Mouse (Mus musculus) retina, postnatal 1 day (tissue): Measurements from ENCODE around the gene Thsd7b.

ENCODE experiments used
- DNase-seq: peaks from one replicate; pipeline ENCODE4 v3.0.0-alpha.2; 2012

The Thsd7b gene

DNA sequence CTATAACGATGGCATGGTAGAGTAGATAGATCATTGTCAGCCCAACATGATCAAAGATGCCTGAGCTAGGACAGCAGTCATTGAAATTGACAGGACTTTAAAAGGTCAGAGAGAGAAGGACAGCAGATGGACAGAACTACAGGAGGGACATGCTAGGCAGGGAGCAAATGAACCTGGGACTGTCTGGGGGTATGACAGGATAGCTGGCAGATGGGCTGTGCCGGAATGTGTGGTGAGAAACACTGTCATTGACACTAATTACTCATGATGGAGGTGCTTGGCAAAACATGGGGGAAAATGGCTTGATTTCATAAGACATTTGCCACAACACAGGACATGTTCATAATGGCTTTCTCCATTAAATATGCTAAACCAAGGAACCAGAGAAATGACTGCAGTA is 253.9 kb downstream of the Thsd7b start:
- DNase-seq = no peak

DNA sequence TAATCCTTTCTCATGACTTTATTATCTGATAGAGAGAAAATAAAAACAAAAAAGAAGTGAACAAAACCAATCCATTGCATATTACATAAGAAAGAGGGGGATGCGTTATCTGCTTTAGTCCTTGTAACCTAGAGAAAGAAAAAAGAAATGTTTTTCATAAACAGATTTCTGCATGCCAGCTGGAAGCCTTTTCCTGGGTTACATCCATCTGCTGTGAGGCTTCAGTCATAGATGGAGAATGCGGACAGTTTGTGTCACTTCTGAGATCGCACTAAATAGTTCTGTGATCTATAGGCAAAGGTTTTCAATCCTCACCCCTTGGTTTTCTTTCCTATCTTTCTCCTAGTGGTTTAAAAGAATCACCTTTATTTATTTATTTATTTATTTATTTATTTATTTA is 259.1 kb downstream of the Thsd7b start:
- DNase-seq = no peak

DNA sequence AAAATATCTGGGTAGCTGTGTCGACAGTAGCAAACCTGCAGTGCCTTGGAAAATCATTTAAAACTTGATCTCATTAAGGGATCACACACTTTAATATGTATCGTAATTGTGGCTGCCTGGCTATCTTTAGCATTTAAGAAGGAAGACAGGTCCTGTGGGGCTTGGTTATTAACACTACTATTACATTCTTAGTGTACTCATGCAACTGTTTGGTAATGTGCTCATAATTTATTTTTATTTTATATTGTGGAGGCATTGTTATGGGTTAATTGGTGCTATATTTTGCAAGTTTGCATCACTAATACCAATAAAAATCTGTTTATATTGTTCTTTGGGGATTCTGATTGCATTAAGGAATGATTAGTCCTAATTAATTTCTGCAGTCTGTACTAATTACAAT is 265.4 kb downstream of the Thsd7b start:
- no peak for DNase-seq

DNA sequence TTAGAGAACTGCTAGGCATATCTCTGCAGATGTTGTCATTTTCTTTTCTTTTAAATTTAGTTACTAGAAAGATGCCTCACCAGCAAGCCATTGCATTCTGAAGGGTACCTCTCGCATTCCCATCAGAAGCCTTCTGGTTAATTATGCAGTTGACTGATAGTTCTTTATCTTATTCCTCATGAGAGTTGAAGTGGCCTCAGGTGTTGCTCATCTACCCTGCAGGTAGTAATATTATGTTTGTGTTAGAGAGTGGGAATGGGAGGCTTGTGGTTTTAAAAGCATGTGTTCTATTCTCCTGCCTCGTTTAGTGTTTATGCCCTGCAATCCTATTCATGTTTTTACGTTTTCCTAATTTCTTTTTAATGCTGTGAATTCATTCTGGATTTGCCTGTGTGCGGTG is 265.9 kb downstream of the Thsd7b start:
- no peak for DNase-seq

DNA sequence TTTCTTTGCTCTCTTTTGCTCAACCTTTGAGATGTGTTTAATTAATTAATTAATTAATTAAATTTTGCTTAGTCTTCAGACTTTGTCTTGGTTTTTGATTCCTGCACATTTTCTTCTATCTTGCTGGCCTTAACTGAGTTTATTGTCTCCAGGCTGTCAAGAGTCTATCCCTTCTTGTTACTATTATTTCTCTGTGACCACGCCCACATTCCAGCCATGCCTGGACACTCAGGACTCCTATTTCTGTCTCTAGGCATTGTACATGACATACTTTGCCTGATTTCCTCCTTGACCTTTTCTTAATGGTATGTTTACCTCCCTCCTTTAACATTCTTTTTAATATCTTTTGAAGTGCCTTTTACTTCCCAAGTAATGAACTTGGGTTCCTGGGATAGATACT is 267.6 kb downstream of the Thsd7b start:
- DNase-seq = no peak

DNA sequence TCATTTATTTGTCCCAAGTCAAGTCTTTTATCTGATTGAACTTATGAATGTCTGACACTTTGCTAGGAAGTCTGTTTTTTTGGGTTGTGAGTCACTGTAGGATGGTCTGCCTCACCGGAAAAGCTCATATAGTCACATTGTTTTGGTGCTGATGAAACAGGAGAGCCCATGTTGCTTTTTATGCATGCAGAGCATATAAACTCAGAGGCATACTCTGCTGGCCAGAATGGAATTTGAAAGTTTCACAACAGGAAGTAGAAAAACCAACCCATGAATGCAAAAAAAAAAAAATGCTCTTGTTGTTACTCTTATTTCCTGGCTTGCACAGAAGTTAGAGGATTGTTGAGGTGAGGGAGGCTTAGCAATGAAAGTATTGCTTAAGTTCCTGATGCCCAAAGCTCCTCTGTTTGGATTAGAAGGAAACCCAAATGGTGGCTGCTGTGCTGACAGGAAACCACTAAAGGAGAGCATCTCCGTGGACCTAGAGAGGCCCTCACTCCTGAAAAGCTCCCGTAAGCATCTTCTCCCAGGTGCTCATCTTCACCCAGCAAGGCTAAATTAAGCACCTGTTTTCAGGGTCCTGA is 269.6 kb downstream of the Thsd7b start:
- no peak for DNase-seq

DNA sequence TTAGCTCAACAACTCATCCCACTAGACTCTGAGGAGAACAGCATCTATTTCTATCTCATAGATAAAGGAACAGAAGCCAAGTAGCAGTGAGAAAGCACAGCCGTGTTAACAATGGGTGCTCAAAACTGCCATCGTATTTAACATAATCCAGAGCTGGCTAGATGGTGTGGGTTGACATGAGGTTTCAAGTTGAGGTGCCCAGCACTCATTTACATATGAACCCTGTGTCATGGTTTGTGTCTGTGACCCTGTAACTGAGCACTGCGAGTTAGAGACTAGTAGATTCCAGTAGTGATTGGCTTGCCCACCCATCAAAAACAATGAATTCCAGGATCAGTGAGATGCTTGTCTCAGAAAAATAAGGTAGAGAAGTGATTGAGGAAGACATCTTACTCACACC is 270.1 kb downstream of the Thsd7b start:
- no peak for DNase-seq

DNA sequence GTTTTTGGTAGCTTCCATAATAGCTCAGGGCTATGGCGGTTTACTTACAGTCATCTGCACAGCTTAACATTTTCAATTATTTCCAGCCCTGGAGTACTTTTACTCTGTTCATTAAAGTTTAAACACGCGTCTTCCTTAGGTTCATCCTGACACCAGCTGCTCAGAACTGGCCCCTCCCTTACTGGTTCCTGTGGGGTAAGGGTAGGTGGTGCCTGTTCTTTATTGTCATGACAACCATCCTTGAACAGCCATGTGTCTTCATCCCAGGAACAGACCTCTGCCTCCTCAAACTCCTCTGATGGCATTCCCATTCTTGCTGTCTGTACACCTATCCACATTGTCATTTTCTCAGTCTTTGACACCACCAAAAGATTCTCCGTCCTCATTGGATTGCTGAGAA is 285.0 kb downstream of the Thsd7b start:
- DNase-seq = no peak

DNA sequence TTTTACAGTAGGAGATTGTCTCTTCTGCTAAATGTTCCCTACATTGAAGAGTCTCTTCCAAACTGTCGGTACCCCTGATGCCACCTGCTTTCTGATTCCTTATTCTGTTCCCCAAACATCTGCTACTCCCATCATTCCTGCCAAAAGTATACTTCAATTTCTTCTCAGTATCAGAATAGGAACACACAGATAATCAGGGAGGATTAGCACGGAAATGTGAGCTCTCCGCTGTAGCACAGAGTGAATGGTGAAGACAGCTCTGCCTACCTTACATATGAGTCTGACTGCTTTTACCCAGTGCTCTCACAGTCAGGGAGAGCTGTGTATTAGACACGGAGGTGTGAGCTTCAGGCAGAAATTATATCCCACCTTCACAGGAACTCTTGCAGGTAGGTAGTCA is 286.0 kb downstream of the Thsd7b start:
- no peak for DNase-seq

DNA sequence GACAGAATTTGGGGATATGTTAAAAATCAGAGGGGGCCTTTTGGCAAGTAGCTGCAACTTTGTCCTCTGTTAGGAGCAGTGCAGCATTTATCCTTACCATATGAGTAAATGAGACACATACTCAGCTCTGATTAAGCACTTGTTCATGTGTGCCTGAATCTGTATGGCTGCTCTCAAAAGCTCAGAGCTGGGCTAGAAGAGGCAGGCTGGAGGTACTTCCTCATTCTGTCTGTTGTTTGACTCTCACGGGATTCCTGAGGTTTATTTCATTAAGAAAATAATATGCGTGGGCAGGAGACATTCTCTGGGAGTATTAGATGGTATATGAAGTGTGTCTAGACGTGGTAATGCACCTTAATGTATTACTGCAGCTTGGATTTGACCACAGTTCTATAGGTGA is 286.7 kb downstream of the Thsd7b start:
- no peak for DNase-seq

DNA sequence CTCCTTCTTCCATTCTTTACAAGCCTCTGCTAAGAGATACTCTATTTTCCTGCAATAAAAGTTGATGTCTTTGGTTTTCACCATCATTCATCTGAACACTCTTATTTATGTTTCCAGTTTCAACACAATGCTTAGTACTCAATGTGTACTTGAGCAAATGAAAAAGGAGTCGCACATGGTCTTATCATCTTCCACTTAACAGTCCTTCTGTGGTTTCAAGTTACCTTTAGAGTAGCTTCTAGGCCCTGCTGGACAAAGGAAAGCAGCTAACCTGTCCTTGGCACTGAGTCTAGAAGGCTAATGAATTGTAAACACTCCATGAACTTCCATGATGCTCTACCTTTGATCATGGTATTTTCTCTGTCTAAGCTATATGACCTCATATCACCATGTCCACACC is 289.6 kb downstream of the Thsd7b start:
- no peak for DNase-seq

DNA sequence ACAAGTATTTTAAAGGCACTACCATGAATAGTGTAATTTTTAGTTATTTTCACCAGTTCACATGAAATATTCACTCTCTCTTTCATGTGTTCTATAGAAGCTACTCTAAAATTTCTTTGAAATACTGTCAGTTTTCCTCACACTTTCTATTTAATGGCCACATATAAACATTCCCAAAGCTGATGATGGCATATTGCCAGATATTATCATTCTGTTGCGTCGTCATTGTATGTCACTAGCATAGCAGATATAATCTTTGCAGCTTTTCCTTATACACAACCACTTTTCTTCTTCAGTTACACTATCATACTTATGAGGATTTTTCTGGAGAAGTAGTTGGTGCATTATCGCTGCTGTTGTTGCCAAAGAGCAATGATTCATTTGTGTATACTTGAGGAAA is 297.4 kb downstream of the Thsd7b start:
- DNase-seq = no peak

DNA sequence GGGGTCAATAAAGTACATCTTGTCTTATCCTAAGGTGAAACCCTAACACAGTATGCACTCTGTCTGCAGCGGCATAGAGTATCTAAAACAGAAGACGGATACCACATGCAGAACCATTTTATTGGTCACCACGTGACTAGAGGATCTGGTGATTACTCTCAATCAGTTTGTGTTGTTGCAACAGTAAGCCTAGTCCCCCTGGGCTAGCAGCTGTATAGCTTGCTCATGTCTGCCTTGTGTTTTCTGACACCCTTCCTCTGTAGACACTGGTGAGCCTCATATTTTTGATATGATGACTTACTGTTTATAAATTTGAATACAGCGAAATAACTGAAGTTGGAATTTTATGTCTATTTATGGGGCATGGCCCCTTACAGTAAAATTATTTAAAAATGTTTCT is 306.9 kb downstream of the Thsd7b start:
- no peak for DNase-seq

DNA sequence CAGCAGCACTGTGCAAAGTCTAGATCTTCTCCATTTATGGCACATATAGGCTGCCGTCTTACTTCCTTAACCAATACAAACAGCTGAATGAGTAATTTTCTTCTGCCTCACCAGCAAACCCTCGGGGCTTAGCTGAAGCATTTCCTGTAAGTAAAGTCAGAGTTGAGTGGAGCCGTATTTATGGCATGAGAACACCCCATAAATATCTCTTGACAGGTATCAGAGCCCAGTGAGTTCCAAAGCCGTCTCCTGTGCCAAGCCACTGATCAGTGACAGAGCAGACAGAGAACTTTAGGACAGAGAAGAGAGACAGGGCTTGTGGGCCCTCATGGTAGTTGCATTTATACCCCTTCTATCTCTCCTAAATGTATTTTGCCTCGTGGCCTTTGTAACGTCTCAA is 313.5 kb downstream of the Thsd7b start:
- DNase-seq = no peak

DNA sequence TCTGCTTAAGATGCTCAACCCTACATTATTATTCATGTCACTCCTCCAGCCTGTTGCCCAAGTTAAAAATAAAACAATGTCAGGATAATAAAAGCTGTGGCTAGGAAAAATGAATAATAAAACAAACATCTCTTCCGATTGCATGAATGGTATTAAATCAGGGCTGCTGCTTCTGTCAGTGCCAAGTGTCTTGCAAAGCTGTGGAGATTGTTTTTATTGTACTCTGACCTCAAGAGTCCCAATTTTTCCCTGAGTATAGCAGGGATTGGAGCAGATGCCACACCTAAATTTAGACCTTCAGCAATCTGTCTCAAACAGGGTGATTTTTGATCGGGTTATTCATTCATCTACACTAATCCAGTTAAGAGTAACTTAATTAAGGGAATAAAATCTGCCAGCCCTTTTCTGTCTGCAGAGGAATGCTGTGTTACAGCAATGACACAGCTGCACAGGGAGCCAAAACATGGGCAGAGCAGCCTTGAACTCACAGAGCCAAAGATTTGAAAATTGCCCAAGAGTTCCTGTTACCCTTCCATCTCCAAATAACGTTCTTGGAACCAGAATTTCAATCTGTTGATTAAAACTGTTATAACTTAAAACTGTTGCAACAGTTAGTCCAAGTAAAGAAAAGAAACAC is 316.4 kb downstream of the Thsd7b start:
- DNase-seq = peak; percentile 37

DNA sequence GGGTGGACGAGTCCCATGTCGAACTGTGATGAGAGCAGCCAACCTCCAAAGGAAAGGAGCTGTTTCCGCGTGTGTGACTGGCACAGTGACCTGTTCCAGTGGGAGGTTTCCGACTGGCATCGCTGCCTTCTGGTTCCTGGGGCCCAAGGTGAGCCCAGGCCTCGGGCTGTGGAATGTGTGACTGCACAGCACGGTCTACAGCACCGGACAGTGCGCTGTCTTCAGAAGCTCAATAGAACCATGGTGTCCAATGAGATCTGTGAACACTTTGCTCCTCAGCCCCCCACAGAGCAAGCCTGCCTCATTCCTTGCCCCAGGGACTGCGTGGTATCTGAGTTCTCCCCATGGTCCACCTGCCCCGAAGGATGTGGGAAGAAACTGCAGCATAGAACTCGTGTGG is 322.3 kb downstream of the Thsd7b start:
- no peak for DNase-seq

DNA sequence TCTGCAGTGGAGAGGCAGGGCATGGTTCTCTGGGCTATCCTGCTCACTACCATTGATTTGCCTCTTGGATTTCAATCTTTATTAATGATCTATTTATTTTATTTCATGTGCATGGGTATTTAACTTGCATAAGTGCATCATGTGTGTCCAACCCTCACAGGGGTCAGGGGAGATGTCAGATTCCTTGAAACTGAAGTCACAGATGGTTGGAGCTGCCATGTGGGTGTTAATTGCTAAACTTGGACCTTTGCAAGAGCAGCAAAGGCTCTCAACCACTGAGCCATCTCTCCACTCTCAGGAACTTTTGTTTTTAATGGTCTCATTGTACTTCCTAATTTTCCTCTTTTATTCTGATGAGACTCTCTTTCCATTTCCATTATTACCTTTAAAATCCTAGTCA is 327.8 kb downstream of the Thsd7b start:
- no peak for DNase-seq

DNA sequence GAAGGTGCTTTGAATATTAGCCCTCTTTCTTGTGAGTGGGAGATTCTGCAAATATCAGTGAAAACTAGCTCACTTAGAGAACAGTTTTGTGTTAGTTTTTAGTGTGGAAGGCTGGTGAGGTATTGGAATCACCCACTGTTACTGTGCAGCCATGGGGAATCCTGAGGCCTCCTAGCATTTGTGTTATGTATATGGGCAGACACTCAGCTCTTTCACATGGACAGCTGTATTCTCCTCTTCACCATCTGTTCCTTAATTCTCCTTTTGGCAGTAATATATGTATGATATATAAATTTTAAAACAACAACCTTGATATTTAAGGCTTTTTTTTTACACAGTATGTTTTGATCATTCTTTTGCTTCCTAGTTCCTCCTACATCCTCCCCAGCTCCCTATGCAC is 329.2 kb downstream of the Thsd7b start:
- DNase-seq = no peak

DNA sequence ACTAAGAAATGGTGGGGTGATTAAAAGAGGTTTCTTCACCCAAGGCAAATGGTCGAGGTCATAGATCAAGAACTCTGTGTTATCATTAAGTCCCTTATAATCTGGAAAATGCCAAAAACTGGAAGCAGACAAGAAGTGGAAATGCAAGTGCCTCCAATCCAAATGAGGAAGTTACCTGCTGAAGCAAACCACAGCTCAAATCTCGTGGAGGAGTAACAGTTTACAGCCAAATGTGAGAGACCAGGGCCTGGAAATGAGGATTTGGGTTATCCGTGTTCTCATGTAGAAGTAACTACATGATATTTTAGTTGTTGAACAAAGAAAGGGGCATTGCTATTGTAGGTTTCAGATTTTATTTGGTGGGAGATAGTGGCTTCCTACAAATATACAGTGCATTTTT is 335.3 kb downstream of the Thsd7b start:
- no peak for DNase-seq

DNA sequence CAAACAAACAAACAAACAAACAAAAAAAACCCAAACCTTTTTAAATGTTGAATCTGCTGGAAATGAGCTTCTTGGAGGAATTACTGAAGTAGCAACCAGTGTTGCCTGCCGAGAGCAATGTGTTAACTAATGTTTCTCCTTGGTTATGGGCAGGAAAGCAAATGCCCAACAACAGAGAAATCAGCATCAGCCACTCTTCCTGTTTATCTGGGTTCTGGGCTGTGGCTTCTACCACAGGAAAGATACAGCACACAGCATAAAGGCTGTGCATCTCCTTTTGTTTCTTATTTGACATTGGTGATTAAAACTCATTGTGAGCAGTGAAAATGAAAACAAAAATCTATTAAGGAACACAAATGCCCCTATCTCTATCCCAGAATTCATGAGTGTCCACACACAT is 343.0 kb downstream of the Thsd7b start:
- DNase-seq = no peak

DNA sequence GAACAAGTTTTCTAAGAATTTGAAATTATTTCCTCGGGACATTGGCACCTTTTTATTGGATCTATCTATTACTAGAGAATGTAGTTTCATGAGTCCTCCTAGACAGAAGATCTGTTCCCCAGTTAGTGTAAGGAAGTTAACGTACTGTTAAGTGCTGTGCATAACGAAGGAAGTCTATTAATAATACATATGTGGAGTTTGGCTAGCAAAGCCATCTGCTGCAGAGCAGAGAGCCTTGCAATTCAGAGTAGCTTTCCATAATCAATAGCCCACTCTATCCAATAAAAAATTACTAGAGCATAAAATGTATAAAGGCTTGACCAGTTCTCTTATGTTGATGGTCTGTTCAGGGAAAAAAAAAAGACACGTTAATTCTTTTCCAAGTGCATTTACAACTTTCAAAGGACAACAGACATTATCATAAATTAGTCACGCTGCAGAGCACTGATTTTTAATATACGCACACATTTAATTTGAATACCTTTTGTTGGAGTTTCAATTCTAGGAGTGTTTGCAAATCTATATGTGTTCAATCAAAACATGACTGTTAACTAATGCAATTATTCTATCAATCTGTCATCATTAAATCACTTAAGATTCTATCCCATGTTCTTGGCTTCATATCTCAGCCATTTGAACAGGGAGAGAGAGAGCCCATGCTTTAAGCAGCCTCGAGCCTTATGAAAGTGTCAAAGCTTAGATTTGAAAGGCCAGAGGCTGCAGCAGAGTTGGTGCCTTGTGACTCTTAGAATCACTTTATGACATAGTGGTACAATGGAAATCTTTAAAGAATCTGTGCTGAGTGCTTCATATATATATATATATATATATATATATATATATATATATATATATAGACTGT is 346.6 kb downstream of the Thsd7b start:
- DNase-seq = no peak

DNA sequence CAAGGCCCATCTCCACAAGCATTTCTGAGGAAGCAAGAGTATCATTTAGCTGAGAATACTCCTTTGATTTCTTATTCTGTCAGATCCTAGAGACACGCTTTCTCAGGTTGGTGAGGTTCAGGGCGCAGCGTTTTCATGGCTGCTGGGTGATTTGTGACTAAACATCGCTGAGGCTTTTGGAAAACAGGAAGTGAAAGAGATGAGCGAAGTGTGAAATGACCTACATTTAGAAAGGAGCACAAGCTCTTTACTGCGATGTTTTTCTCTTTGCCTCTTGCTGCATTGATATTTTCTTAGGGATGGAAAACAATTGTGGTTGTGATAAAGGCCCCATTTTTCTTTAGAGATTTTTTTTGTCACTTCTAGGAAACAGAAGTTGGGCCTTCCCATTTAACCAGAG is 351.4 kb downstream of the Thsd7b start:
- DNase-seq = peak; percentile 24

DNA sequence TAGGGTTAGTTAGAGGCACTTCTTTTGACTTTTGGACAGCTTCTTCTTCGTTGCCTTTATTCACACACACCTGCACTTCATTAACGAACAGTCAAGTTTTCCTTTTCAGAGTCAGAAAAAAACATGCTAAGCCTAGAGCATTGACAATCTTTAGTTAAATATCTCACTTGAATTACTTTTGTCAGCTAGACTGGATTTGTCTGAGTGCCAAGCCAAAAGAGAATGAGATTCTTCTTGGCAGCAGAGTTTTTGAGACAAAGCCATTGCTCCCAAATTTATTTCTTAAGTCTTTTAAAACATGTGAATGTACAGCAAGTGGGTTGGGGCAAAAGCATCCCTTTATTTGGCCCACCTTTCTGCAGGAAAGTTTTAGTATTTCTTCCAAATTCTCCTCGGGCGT is 362.0 kb downstream of the Thsd7b start:
- DNase-seq = no peak

DNA sequence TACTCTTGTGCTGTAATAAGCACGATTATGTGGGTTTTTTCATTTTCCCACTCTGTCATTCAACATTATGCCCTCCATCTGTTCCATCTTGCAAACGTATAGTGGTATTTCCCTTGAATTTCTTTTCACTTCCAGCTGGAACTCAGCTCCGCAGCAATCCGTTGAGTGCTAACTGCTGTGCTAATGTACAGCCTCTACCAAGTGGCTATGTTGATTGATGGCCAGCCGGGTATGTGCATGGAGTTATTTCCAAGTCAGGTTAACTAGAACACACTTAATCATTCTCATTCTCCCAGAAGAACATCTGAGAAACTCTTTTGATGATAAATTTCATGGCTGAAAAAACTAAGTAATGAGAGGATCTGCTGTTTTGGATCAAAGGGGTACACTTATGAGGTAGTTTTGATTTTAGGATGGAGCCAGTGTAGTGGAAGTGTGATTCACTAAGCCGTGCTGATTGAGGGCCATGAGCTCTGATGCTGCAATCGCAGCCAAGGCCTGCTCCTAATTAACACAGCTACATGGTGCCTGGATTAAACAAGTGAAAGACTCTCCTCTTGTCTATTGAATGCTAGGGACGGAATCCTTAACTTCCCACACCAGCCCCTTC is 371.3 kb downstream of the Thsd7b start:
- peak; percentile 41 for DNase-seq
